Mouse (Mus musculus) CH12.LX (cell line): ENCODE results near the gene Lancl1. TPM values are rescaled to one million over a fixed set of nuclear protein-coding genes. Genes with fewer than 3 reads are reported as not detected.

Source experiments
- DNase-seq: peaks from one replicate; pipeline ENCODE4 v3.0.0-alpha.2; 2013; ENCODE audit errors: extremely low read depth
- H3K27ac ChIP-seq: 2 replicates; pipeline ENCODE4 v1.5.1; 2012; ENCODE audit warnings: low read depth, mild to moderate bottlenecking, control low read depth, moderate library complexity; ENCODE audit not compliant: insufficient read depth
- H3K27me3 ChIP-seq: replicated peaks from 2 replicates; pipeline ENCODE3; 2012; ENCODE audit warnings: inconsistent platforms
- H3K36me3 ChIP-seq, 2 experiments: replicated peaks in 1 of 2; 2 replicates each; pipeline versions ENCODE3 to v1.6.1; 2012; ENCODE audit warnings: inconsistent platforms in 1 of 2, low read length in 1 of 2, mild to moderate bottlenecking in 1 of 2, mixed read lengths in 1 of 2, moderate library complexity in 1 of 2; ENCODE audit not compliant: control insufficient read depth in 1 of 2, insufficient read depth in 1 of 2
- H3K4me1 ChIP-seq, 2 experiments: 2 replicates each; pipeline ENCODE4 v1.6.1; 2012; ENCODE audit warnings: inconsistent platforms in 1 of 2, moderate library complexity in 1 of 2; ENCODE audit not compliant: insufficient read depth in 2 of 2, control insufficient read depth in 1 of 2
- H3K4me2 ChIP-seq: 2 replicates; pipeline ENCODE4 v1.6.1; 2012; ENCODE audit warnings: low read depth, mild to moderate bottlenecking, control low read depth; ENCODE audit not compliant: poor library complexity, insufficient read depth, severe bottlenecking
- H3K4me3 ChIP-seq, 3 experiments: fragments of 150-350 bp in 1 of 3; sonication (generic) in 1 of 3; replicated peaks in 1 of 3; 2 replicates each; pipeline versions ENCODE3 to v1.5.1; 2011 to 2012; ENCODE audit warnings: low read depth in 2 of 3, low read length in 2 of 3, mild to moderate bottlenecking in 2 of 3, moderate library complexity in 2 of 3, control low read depth in 1 of 3, improper control_type of control experiment in 1 of 3, inconsistent platforms in 1 of 3, mixed read lengths in 1 of 3; ENCODE audit not compliant: poor library complexity in 1 of 3
- H3K79me2 ChIP-seq: replicated peaks from 2 replicates; pipeline ENCODE4 v1.6.1; 2012; ENCODE audit warnings: mild to moderate bottlenecking, moderate library complexity; ENCODE audit not compliant: control insufficient read depth, poor library complexity, insufficient read depth, severe bottlenecking; ENCODE audit errors: extremely low read depth
- H3K9ac ChIP-seq: 2 replicates; pipeline ENCODE4 v1.6.1; 2012; ENCODE audit warnings: low read depth, mild to moderate bottlenecking, control low read depth, moderate library complexity; ENCODE audit not compliant: insufficient read depth
- H3K9me3 ChIP-seq: replicated peaks from 2 replicates; pipeline ENCODE3; 2012; ENCODE audit warnings: low read length, inconsistent platforms, mixed read lengths
- CHD1 ChIP-seq: IDR thresholded peaks from 2 replicates; pipeline ENCODE4 v1.6.1; 2012; ENCODE audit warnings: low read depth, low read length, improper control_type of control experiment, inconsistent platforms
- CHD2 ChIP-seq: IDR thresholded peaks from 2 replicates; pipeline ENCODE4 v1.6.1; 2011; ENCODE audit warnings: low read length, improper control_type of control experiment
- CTCF ChIP-seq, 2 experiments: IDR thresholded peaks in 1 of 2; conservative IDR thresholded peaks in 1 of 2; 2 replicates each; pipeline ENCODE4 v1.5.1; 2011 to 2012; ENCODE audit warnings: low read depth in 2 of 2, low read length in 2 of 2, improper control_type of control experiment in 1 of 2, inconsistent platforms in 1 of 2, mild to moderate bottlenecking in 1 of 2, moderate library complexity in 1 of 2
- ELF1 ChIP-seq: IDR thresholded peaks from 2 replicates; pipeline ENCODE4 v1.6.1; 2014; ENCODE audit warnings: low read depth, mild to moderate bottlenecking, inconsistent platforms, low read length, improper control_type of control experiment
- ETS1 ChIP-seq: conservative IDR thresholded peaks from 2 replicates; pipeline ENCODE4 v1.6.1; 2012; ENCODE audit warnings: low read depth, mild to moderate bottlenecking, inconsistent platforms, low read length, improper control_type of control experiment, moderate library complexity
- HCFC1 ChIP-seq: IDR thresholded peaks from 2 replicates; pipeline ENCODE4 v1.6.1; 2012; ENCODE audit warnings: low read depth, mild to moderate bottlenecking, inconsistent platforms, low read length, improper control_type of control experiment
- JUN ChIP-seq: IDR thresholded peaks from 2 replicates; pipeline ENCODE4 v1.6.1; 2011; ENCODE audit warnings: low read depth, mild to moderate bottlenecking, low read length, improper control_type of control experiment, moderate library complexity; ENCODE audit not compliant: insufficient read depth
- JUND ChIP-seq: conservative IDR thresholded peaks from 2 replicates; pipeline ENCODE4 v1.6.1; 2011; ENCODE audit warnings: low read depth, low read length, improper control_type of control experiment
- KAT2A ChIP-seq: IDR thresholded peaks from 2 replicates; pipeline ENCODE4 v1.6.1; 2012; ENCODE audit warnings: low read length, improper control_type of control experiment, inconsistent platforms; ENCODE audit not compliant: insufficient replicate concordance
- MAZ ChIP-seq: IDR thresholded peaks from 2 replicates; pipeline ENCODE4 v1.6.1; 2012; ENCODE audit warnings: low read depth, mild to moderate bottlenecking, inconsistent platforms, low read length, improper control_type of control experiment, moderate library complexity
- MXI1 ChIP-seq: IDR thresholded peaks from 2 replicates; pipeline ENCODE4 v1.6.1; 2011; ENCODE audit warnings: mild to moderate bottlenecking, low read depth, low read length, improper control_type of control experiment
- MYC ChIP-seq: IDR thresholded peaks from 2 replicates; pipeline ENCODE4 v1.6.1; 2011; ENCODE audit warnings: low read depth, mild to moderate bottlenecking, improper control_type of control experiment, low read length
- NRF1 ChIP-seq: IDR thresholded peaks from 2 replicates; pipeline ENCODE4 v1.6.1; 2014; ENCODE audit warnings: low read depth, mild to moderate bottlenecking, inconsistent platforms, low read length, improper control_type of control experiment, moderate library complexity
- PAX5 ChIP-seq: IDR thresholded peaks from 2 replicates; pipeline ENCODE4 v1.6.1; 2012; ENCODE audit warnings: low read length, inconsistent platforms, mixed read lengths
- POLR2AphosphoS2 ChIP-seq: IDR thresholded peaks from 2 replicates; pipeline ENCODE4 v1.6.1; 2011; ENCODE audit warnings: low read depth, low read length, improper control_type of control experiment
- RCOR1 ChIP-seq: conservative IDR thresholded peaks from 2 replicates; pipeline ENCODE4 v1.6.1; 2012; ENCODE audit warnings: low read depth, mild to moderate bottlenecking, inconsistent platforms, low read length, improper control_type of control experiment
- SIN3A ChIP-seq: IDR thresholded peaks from 2 replicates; pipeline ENCODE4 v1.6.1; 2012; ENCODE audit warnings: low read length, improper control_type of control experiment, inconsistent platforms
- SMC3 ChIP-seq: IDR thresholded peaks from 2 replicates; pipeline ENCODE4 v1.6.1; 2011; ENCODE audit warnings: low read depth, low read length, improper control_type of control experiment
- TBP ChIP-seq: conservative IDR thresholded peaks from 2 replicates; pipeline ENCODE4 v1.6.1; 2011; ENCODE audit warnings: low read depth, low read length, improper control_type of control experiment
- UBTF ChIP-seq: IDR thresholded peaks from 2 replicates; pipeline ENCODE4 v1.6.1; 2012; ENCODE audit warnings: low read depth, mild to moderate bottlenecking, inconsistent platforms, low read length, improper control_type of control experiment, moderate library complexity
- USF1 ChIP-seq: IDR thresholded peaks from 2 replicates; pipeline ENCODE4 v1.6.1; 2014; ENCODE audit warnings: low read depth, mild to moderate bottlenecking, inconsistent platforms, low read length, improper control_type of control experiment
- ZNF384 ChIP-seq: IDR thresholded peaks from 2 replicates; pipeline ENCODE4 v1.6.1; 2012; ENCODE audit warnings: low read depth, low read length, improper control_type of control experiment, inconsistent platforms
- dilution Hi-C: fragments of 300-500 bp; cut with MboI; formaldehyde crosslinking; loops from 2 replicates; pipeline ENCODE4 v1.14.3; 2020; ENCODE audit warnings: low sequenced_read_pairs; ENCODE audit not compliant: extremely low pct_unique_long_range_greater_than_20kb, extremely low pct_ligation_motif_present
- in situ Hi-C: fragments of 300-500 bp; cut with MboI; formaldehyde crosslinking; loops from 3 replicates; pipeline ENCODE4 v1.14.3; 2019; ENCODE audit warnings: low sequenced_read_pairs, low pct_ligation_motif_present, low pct_unique_long_range_greater_than_20kb, mixed read lengths
- polyA plus RNA-seq: library from polyadenylated mRNA; unstranded; fragments of >175 nt; gene quantifications from 2 replicates; pipeline ENCODE4 v1.2.1, GENCODE M21; 2012; ENCODE audit warnings: low read depth; ENCODE audit not compliant: insufficient read length
- total RNA-seq, 2 experiments: library from RNA; depleted of rRNA; stranded (reverse); fragments of 300-350 nt in 1 of 2; fragments of >200 nt in 1 of 2; gene quantifications; 2 replicates each; pipeline ENCODE4 v1.2.3; 2012 to 2014

The Lancl1 gene
- total and polyA plus RNA-seq, 3 experiments = 35.8 to 55.4 (median 52.8) TPM

- no peak overlapping the region for H3K9ac ChIP-seq
- no peaks in the 10 kb centered on the region for H3K79me2 ChIP-seq
- TF ChIP-seq MXI1 (no peak), PAX5 (no peak), JUND (no peak), POLR2AphosphoS2 (no peak), NRF1 (no peak), ZNF384 (no peak), CHD2 (no peak), USF1 (no peak), CHD1 (no peak), RCOR1 (no peak), TBP (no peak), UBTF (no peak)
- no peaks in the 10 kb centered on the region for H3K27me3 ChIP-seq
- H3K4me2 ChIP-seq = no peak overlapping the region
- H3K27ac ChIP-seq = no peak overlapping the region
- in situ Hi-C loops = no loop called here
- peaks cover 0 to 3% of the 10 kb centered on the region in 2 experiments; a peak in 1 of 4 replicates for H3K4me1 ChIP-seq
- no peak for DNase-seq
- H3K36me3 ChIP-seq = no peaks in the 10 kb centered on the region
- no peaks in the 10 kb centered on the region for H3K9me3 ChIP-seq
- dilution Hi-C loops = no loop called here
- H3K4me3 ChIP-seq = no peak overlapping the region
Observed at GRCm38 (mm10) chr1:67049600-67049999, 10.9 kb upstream of the Lancl1 start.

DNA sequence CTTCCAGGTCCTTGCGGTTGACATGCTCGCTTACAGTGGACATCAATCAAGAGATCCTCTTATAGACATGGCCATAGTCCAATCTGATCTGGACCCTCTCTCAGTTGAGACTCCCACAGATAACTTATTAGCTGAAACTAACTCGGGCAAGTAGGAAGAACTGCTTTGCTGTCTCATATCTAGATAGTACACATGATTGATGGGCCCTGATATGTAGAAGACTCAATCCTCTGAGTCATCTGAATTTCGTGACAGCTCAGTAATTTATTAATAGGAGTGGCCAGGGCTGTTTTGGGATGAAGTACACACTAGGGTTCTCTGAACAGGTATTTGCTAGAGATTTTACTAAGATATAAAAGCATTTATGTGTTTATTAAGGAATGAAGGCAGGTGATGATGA, 10.0 kb upstream of the Lancl1 start:
- no peak overlapping the region for H3K27ac ChIP-seq
- H3K4me3 ChIP-seq = no peak overlapping the region
- no peak overlapping the region for H3K9ac ChIP-seq
- no peaks in the 10 kb centered on the region for H3K36me3 ChIP-seq
- TF ChIP-seq USF1 (no peak), MXI1 (no peak), ELF1 (no peak), CTCF (conservative IDR thresholded peaks at IDR 0.05 in 1 of 2, IDR thresholded peaks at IDR 0.05 in 1 of 2; ENCODE audit: low read depth in 2 of 2, low read length in 2 of 2) (no peak), SMC3 (no peak), HCFC1 (no peak), MYC (no peak), RCOR1 (no peak), NRF1 (no peak), MAZ (no peak), POLR2AphosphoS2 (no peak), ETS1 (no peak), JUN (no peak), SIN3A (no peak), KAT2A (no peak), UBTF (no peak), PAX5 (no peak)
- H3K4me2 ChIP-seq = no peak overlapping the region
- H3K79me2 ChIP-seq = no peaks in the 10 kb centered on the region
- DNase-seq = no peak
- H3K27me3 ChIP-seq = no peaks in the 10 kb centered on the region
- H3K9me3 ChIP-seq = no peaks in the 10 kb centered on the region
- dilution Hi-C loops = no loop called here
- in situ Hi-C loops = no loop called here
- peaks cover 0 to 3% of the 10 kb centered on the region in 2 experiments; a peak in 1 of 4 replicates for H3K4me1 ChIP-seq
